Mouse (Mus musculus): ENCODE results near the gene Gm13271. TPM values are rescaled to one million over a fixed set of nuclear protein-coding genes. Genes with fewer than 3 reads are reported as not detected.
A peak's percentile ranks its signal among the peaks of the same experiment; 100 is the strongest.
"Not testable (repeated sequence)": the region's sequence is repeated elsewhere in the genome, so short reads cannot be mapped to it uniquely, and the experiment has no call there.

The Gm13271 gene
- total RNA-seq, 2 experiments from 2014 or later: not detected

- Histone ChIP-seq H3K4me3 (no peak overlapping the region), H3K27ac (no peak overlapping the region)
- intact Hi-C loops (cut with DNase I): no loop called here
- TF ChIP-seq CTCF (IDR thresholded peaks at IDR 0.05): no peak
- DNase-seq (ENCODE audit: extremely low spot score in 1 of 2, low spot score in 2 of 2): no peak
These were observed 15.6 kb upstream of the Gm13271 start for GRCm38 (mm10) chr4:88739036-88739435.

GRCm38 (mm10) chr4:88741426-88741825 is 13.2 kb upstream of the Gm13271 start:
- DNase-seq (ENCODE audit: extremely low spot score in 1 of 2, low spot score in 2 of 2): no peak

GRCm38 (mm10) chr4:88742771-88743371 is 11.8 kb upstream of the Gm13271 start:
- Histone ChIP-seq H3K4me3 (no peak overlapping the region), H3K27ac (no peak overlapping the region)
- DNase-seq (ENCODE audit: extremely low spot score in 1 of 2, low spot score in 2 of 2): no peak
- TF ChIP-seq CTCF (IDR thresholded peaks at IDR 0.05): peak; percentile 23
- intact Hi-C loops (cut with DNase I): no loop called here

More at GRCm38 (mm10) chr4:88741426-88741825, 13.2 kb upstream of the Gm13271 start:
- TF ChIP-seq CTCF (IDR thresholded peaks at IDR 0.05): no peak
- H3K4me3 ChIP-seq: no peak overlapping the region
- H3K27ac ChIP-seq: no peak overlapping the region
- intact Hi-C loops (cut with DNase I): no loop called here

- intact Hi-C loops (cut with DNase I): no loop called here
- Histone ChIP-seq H3K4me3 (no peak overlapping the region), H3K27ac (no peak overlapping the region)
- no peak for DNase-seq (ENCODE audit: extremely low spot score in 1 of 2, low spot score in 2 of 2)
- no peak for TF ChIP-seq CTCF (IDR thresholded peaks at IDR 0.05)
These were observed 10.5 kb upstream of the Gm13271 start for GRCm38 (mm10) chr4:88744207-88744606.

- intact Hi-C loops (cut with DNase I): no loop called here
- DNase-seq (ENCODE audit: extremely low spot score in 1 of 2, low spot score in 2 of 2): no peak
- Histone ChIP-seq H3K4me3 (no peak overlapping the region), H3K27ac (no peak overlapping the region)
- TF ChIP-seq CTCF (IDR thresholded peaks at IDR 0.05): no peak
These were observed 4.7 kb upstream of the Gm13271 start for GRCm38 (mm10) chr4:88749926-88750325.

GRCm38 (mm10) chr4:88756581-88757513 is 2.2 kb downstream of the Gm13271 start:
- Histone ChIP-seq H3K4me3 (peak overlapping the region; percentile 42), H3K27ac (0 out of 2 replicates have a peak overlapping the region, but pooled peaks have one; percentile 37)
- intact Hi-C loops (cut with DNase I); DNase-seq (ENCODE audit: extremely low spot score in 1 of 2, low spot score in 2 of 2): not testable (repeated sequence)

GRCm38 (mm10) chr4:88757628-88758031 is 3.0 kb downstream of the Gm13271 start:
- peak; percentile 66 for TF ChIP-seq CTCF (IDR thresholded peaks at IDR 0.05)
- intact Hi-C loops (cut with DNase I): not testable (repeated sequence)

GRCm38 (mm10) chr4:88758751-88759150 is 4.1 kb downstream of the Gm13271 start:
- DNase-seq (ENCODE audit: extremely low spot score in 1 of 2, low spot score in 2 of 2); intact Hi-C loops (cut with DNase I): not testable (repeated sequence)

More at GRCm38 (mm10) chr4:88757628-88758031, 3.0 kb downstream of the Gm13271 start:
- H3K4me3 ChIP-seq: peak overlapping the region; percentile 42
- not testable (repeated sequence) for H3K27ac ChIP-seq
- DNase-seq (ENCODE audit: extremely low spot score in 1 of 2, low spot score in 2 of 2): peak; percentile 90 to 92

GRCm38 (mm10) chr4:88759610-88760268 is 5.1 kb downstream of the Gm13271 start, which contains the start of gene Gm13283:
Gene Gm13283 (plus strand): TSS chr4:88760119.
- peak within 1 kb of the TSS; percentile 19; the same call in 1 of the 2 replicates for H3K4me3 ChIP-seq
- peak in 1 of 2 experiments; percentile 23 for DNase-seq (ENCODE audit: extremely low spot score in 1 of 2, low spot score in 2 of 2)
- intact Hi-C loops (cut with DNase I); H3K27ac ChIP-seq: not testable (repeated sequence)

More at GRCm38 (mm10) chr4:88758751-88759150, 4.1 kb downstream of the Gm13271 start:
- H3K27ac ChIP-seq, H3K4me3 ChIP-seq: not testable (repeated sequence)

- TF ChIP-seq CTCF (IDR thresholded peaks at IDR 0.05): peak; percentile 54
- DNase-seq (ENCODE audit: extremely low spot score in 1 of 2, low spot score in 2 of 2): peak in 1 of 2 experiments; percentile 51
- H3K4me3 ChIP-seq: peak overlapping the region; percentile 19; the same call in 1 of the 2 replicates
- H3K27ac ChIP-seq; intact Hi-C loops (cut with DNase I): not testable (repeated sequence)
These were observed 5.8 kb downstream of the Gm13271 start for GRCm38 (mm10) chr4:88760431-88760830.

- TF ChIP-seq CTCF (IDR thresholded peaks at IDR 0.05): peak; percentile 12
- peak; percentile 69 to 72 for DNase-seq (ENCODE audit: extremely low spot score in 1 of 2, low spot score in 2 of 2)
- intact Hi-C loops (cut with DNase I); H3K4me3 ChIP-seq; H3K27ac ChIP-seq: not testable (repeated sequence)
These were observed 7.1 kb downstream of the Gm13271 start for GRCm38 (mm10) chr4:88761776-88762175.

GRCm38 (mm10) chr4:88762341-88762740 is 7.7 kb downstream of the Gm13271 start:
- intact Hi-C loops (cut with DNase I); H3K4me3 ChIP-seq; DNase-seq (ENCODE audit: extremely low spot score in 1 of 2, low spot score in 2 of 2); H3K27ac ChIP-seq: not testable (repeated sequence)

All from left cerebral cortex, adult 2 months (tissue).